ENCODE assay signal across 26 mouse cellular contexts in the genomic region with DNA sequence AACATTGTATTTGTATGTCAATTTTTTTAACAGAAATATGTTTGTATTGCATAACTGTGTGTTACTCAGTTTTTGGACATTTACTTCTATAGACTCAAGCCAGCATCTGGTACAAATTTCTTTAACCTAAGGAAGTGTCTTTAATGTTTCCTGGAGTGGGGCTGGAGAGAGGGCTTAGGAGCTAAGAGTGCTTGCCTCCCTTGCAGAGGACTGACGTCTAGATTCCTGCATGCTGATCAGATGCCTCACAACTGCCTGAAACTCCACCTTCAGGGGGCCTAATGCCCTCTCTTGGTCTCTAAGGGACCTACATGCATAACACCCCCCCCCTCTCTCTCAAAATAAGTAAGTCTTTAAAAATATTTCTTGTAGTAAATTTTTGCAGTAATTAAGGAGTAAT. TPM values are rescaled to one million over a fixed set of nuclear protein-coding genes. Genes with fewer than 3 reads are reported as not detected.
DNase-seq lines count a peak whose midpoint lies in the region; ATAC-seq and TF ChIP-seq lines count a peak whose summit lies in the region.
"Had no signal": no experiment of that assay in that cellular context is flagged by ENCODE, and none has a peak within 500 bp of the region (broad histone marks: within the 10 kb centered on the region; RNA-seq: fewer than 3 reads in every experiment).

No protein-coding gene starts in this region.

- no peak overlapping the region for H3K4me2 ChIP-seq in kidney, postnatal 0 days (ENCODE audit: low read length)
- H3K4me2 ChIP-seq in lung, postnatal 0 days (replicated peaks; ENCODE audit: low read depth, low read length): no peak overlapping the region
- H3K4me2 ChIP-seq: embryonic facial prominence, embryonic 12.5 days; forebrain, embryonic 12.5 days; heart, embryonic 11.5 days; heart, embryonic 15.5 days; hindbrain, embryonic 13.5 days had no signal

- TF ChIP-seq CTCF in kidney, postnatal 0 days (IDR thresholded peaks at IDR 0.05; ENCODE audit: low read depth): 0 out of 2 replicates have a peak, but pooled peaks have one; percentile 8
- TF ChIP-seq CTCF in lung, postnatal 0 days (IDR thresholded peaks at IDR 0.05): peak; percentile 50

- no peak for DNase-seq in kidney, postnatal 0 days (ENCODE audit: low spot score)
- DNase-seq in kidney, postnatal 14 days: no peak
- peak; percentile 79 for DNase-seq in lung, postnatal 0 days (ENCODE audit: low spot score)
- no peak for DNase-seq in lung, postnatal 25 days (ENCODE audit: low spot score)
- peak; percentile 34 for DNase-seq in adipocyte (ENCODE audit: low spot score)
- DNase-seq in thymus, adult 18-20 months: no peak
- DNase-seq: adrenal gland, adult 8-10 months; adrenal gland, postnatal 36 days; B cell, adult 2 months; cerebellum, adult 2 months; cerebellum, postnatal 10 days; gastrocnemius, postnatal 10 days; heart, adult 2 months; heart, postnatal 14 days had no signal

- no peaks in the 10 kb centered on the region for H3K36me3 ChIP-seq in kidney, postnatal 0 days (ENCODE audit: insufficient read depth, low read length)
- H3K36me3 ChIP-seq in lung, postnatal 0 days (ENCODE audit: insufficient read depth, low read length): no peaks in the 10 kb centered on the region
- H3K36me3 ChIP-seq: embryonic facial prominence, embryonic 12.5 days; forebrain, embryonic 12.5 days; heart, embryonic 15.5 days; hindbrain, embryonic 13.5 days had no signal

- no peak overlapping the region for H3K9ac ChIP-seq in kidney, postnatal 0 days (ENCODE audit: low read depth, low read length)
- no peak overlapping the region for H3K9ac ChIP-seq in lung, postnatal 0 days (replicated peaks; ENCODE audit: low read depth)
- H3K9ac ChIP-seq: embryonic facial prominence, embryonic 12.5 days; forebrain, embryonic 12.5 days; heart, embryonic 15.5 days; hindbrain, embryonic 13.5 days had no signal

- ATAC-seq in kidney, postnatal 0 days (replicated peaks; ENCODE audit: low FRiP score, low read depth): no peak
- peak; percentile 84 for ATAC-seq in lung, postnatal 0 days
- ATAC-seq in megakaryocyte-erythroid progenitor cell, adult 5-6 weeks (replicated peaks; ENCODE audit: low FRiP score, low TSS enrichment, poor library complexity, severe bottlenecking): no peak
- ATAC-seq: activated CD4-positive, CD25-positive, alpha-beta regulatory T cell, adult 4 months; CD4-positive, CD25-positive, alpha-beta regulatory T cell, adult 4 months; forebrain, embryonic 16.5 days; hindbrain, postnatal 0 days; Patski had no signal

- H3K27me3 ChIP-seq in kidney, postnatal 0 days (ENCODE audit: insufficient read depth, low read length): no peaks in the 10 kb centered on the region
- H3K27me3 ChIP-seq in lung, postnatal 0 days (replicated peaks; ENCODE audit: insufficient read depth, low read length): no peaks in the 10 kb centered on the region
- H3K27me3 ChIP-seq: embryonic facial prominence, embryonic 12.5 days; forebrain, embryonic 12.5 days; heart, embryonic 15.5 days; hindbrain, embryonic 13.5 days; Patski had no signal

- 0 out of 2 replicates have a peak, but pooled peaks have one; percentile 15 for TF ChIP-seq EP300 in lung, postnatal 0 days (IDR thresholded peaks at IDR 0.05)

- WGBS in kidney, postnatal 0 days: 7% methylated on average over 1 of the region's 1 CpGs
- 0% methylated on average over 1 of the region's 1 CpGs for WGBS in lung, postnatal 0 days

- no peaks in the 10 kb centered on the region for H3K9me3 ChIP-seq in kidney, postnatal 0 days (replicated peaks; ENCODE audit: low read length)
- H3K9me3 ChIP-seq in lung, postnatal 0 days (ENCODE audit: low read length): no peaks in the 10 kb centered on the region
- H3K9me3 ChIP-seq: embryonic facial prominence, embryonic 12.5 days; forebrain, embryonic 12.5 days; heart, embryonic 15.5 days had no signal

- no peaks in the 10 kb centered on the region for H3K4me1 ChIP-seq in kidney, postnatal 0 days (replicated peaks; ENCODE audit: insufficient read depth, low read length)
- no peaks in the 10 kb centered on the region for H3K4me1 ChIP-seq in lung, postnatal 0 days (ENCODE audit: insufficient read depth, low read depth, low read length)
- H3K4me1 ChIP-seq: embryonic facial prominence, embryonic 12.5 days; heart, embryonic 15.5 days; hindbrain, embryonic 13.5 days had no signal

- H3K27ac ChIP-seq in kidney, postnatal 0 days: no peak overlapping the region
- no peak overlapping the region for H3K27ac ChIP-seq in lung, postnatal 0 days (ENCODE audit: low read length)
- H3K27ac ChIP-seq: embryonic facial prominence, embryonic 12.5 days; forebrain, embryonic 12.5 days; heart, adult 2 months; heart, embryonic 15.5 days; hindbrain, embryonic 13.5 days; hindbrain, postnatal 0 days had no signal

- H3K4me3 ChIP-seq in kidney, postnatal 0 days (replicated peaks; ENCODE audit: low read depth, low read length): no peak overlapping the region
- no peak overlapping the region for H3K4me3 ChIP-seq in lung, postnatal 0 days (ENCODE audit: low read depth, low read length)
- H3K4me3 ChIP-seq: embryonic facial prominence, embryonic 12.5 days; forebrain, embryonic 12.5 days; heart, adult 2 months; heart, embryonic 15.5 days; hindbrain, embryonic 13.5 days had no signal

RNA-seq across cellular contexts. Expression of gene Ust, which starts 22.9 kb away (rescaled TPM):
- polyA plus RNA-seq in kidney, postnatal 0 days (2015; fragmentation: Nextera tagmentation; extraction: Ambion mirVana): 4.4 and 4.5 TPM in 2 replicates
- 6.3 and 6.8 TPM in 2 replicates for polyA plus RNA-seq in lung, postnatal 0 days (2015; fragmentation: Nextera tagmentation; extraction: Ambion mirVana)
- 0.32 TPM in 1 of 2 replicates, not detected in the other for total RNA-seq in megakaryocyte-erythroid progenitor cell, adult 5-6 weeks (2014; fragmentation: Nextera tagmentation)
- total RNA-seq in megakaryocyte-erythroid progenitor cell, adult 5-6 weeks (2017): 0.08 TPM in 1 of 2 replicates, not detected in the other
- total RNA-seq: MEL had no signal

Comparison
In these comparisons a context has a peak if more than half of its experiments do, and no peak if none do; other contexts are left out.
1. DNase-seq: peak in lung, postnatal 0 days (single experiment) and adipocyte (single experiment); none in kidney, postnatal 0 days (single experiment), kidney, postnatal 14 days (single experiment), lung, postnatal 25 days (single experiment) and thymus, adult 18-20 months (0 of 2).